Mouse (Mus musculus): ENCODE measurements at regions not wholly inside any gene's neighbourhood (a gene's known extent, or its start where the extent isn't known, plus 50 kb on each side); places are given as distances from the start of the nearest gene placed in this dataset.

GRCm38 (mm10) chr10:126646587-126646986 is 254.6 kb downstream of the Atp23 start:
- DNase-seq (ENCODE audit: low spot score), result no peak

GRCm38 (mm10) chr10:126641792-126642289 is 259.3 kb downstream of the Atp23 start:
- DNase-seq (ENCODE audit: low spot score), result peak; percentile 9

- no peak for DNase-seq (ENCODE audit: low spot score)
Observed at GRCm38 (mm10) chr10:126634731-126635130, 266.4 kb downstream of the Atp23 start.

GRCm38 (mm10) chr10:126628057-126628456 is 273.1 kb downstream of the Atp23 start:
- DNase-seq (ENCODE audit: low spot score), result no peak

- no peak for DNase-seq (ENCODE audit: low spot score)
Observed at GRCm38 (mm10) chr10:126625466-126625865, 275.7 kb downstream of the Atp23 start.

- no peak for DNase-seq (ENCODE audit: low spot score)
Observed at GRCm38 (mm10) chr10:126620802-126621201, 280.4 kb downstream of the Atp23 start.

- no peak for DNase-seq (ENCODE audit: low spot score)
Observed at GRCm38 (mm10) chr10:126619970-126620369, 281.2 kb downstream of the Atp23 start.

GRCm38 (mm10) chr10:126612226-126612625 is 288.9 kb downstream of the Atp23 start:
- DNase-seq (ENCODE audit: low spot score), result no peak

GRCm38 (mm10) chr10:126610506-126610905 is 290.6 kb downstream of the Atp23 start:
- DNase-seq (ENCODE audit: low spot score), result no peak

- no peak for DNase-seq (ENCODE audit: low spot score)
Observed at GRCm38 (mm10) chr10:126599686-126600085, 301.5 kb downstream of the Atp23 start.

- no peak for DNase-seq (ENCODE audit: low spot score)
Observed at GRCm38 (mm10) chr10:126568155-126568554, 333.0 kb downstream of the Atp23 start.

- DNase-seq (ENCODE audit: low spot score), result no peak
Observed at GRCm38 (mm10) chr10:126565326-126565725, 335.8 kb downstream of the Atp23 start.

- no peak for DNase-seq (ENCODE audit: low spot score)
Observed at GRCm38 (mm10) chr10:126555080-126555479, 346.1 kb downstream of the Atp23 start.

GRCm38 (mm10) chr10:126531950-126532349 is 369.2 kb downstream of the Atp23 start:
- DNase-seq (ENCODE audit: low spot score), result no peak

- DNase-seq (ENCODE audit: low spot score), result peak; percentile 7
Observed at GRCm38 (mm10) chr10:126531368-126531767, 369.8 kb downstream of the Atp23 start.

- DNase-seq (ENCODE audit: low spot score), result no peak
Observed at GRCm38 (mm10) chr10:126528801-126529200, 372.4 kb downstream of the Atp23 start.

- no peak for DNase-seq (ENCODE audit: low spot score)
Observed at GRCm38 (mm10) chr10:126526186-126526585, 375.0 kb downstream of the Atp23 start.

- DNase-seq (ENCODE audit: low spot score), result no peak
Observed at GRCm38 (mm10) chr10:126521836-126522815, 379.0 kb downstream of the Atp23 start.

- no peak for DNase-seq (ENCODE audit: low spot score)
Observed at GRCm38 (mm10) chr10:126520973-126521372, 380.2 kb downstream of the Atp23 start.

GRCm38 (mm10) chr10:126513185-126513584 is 388.0 kb downstream of the Atp23 start:
- DNase-seq (ENCODE audit: low spot score), result no peak

GRCm38 (mm10) chr10:126511511-126511910 is 389.6 kb downstream of the Atp23 start:
- peak; percentile 97 for DNase-seq (ENCODE audit: low spot score)

GRCm38 (mm10) chr10:126505988-126506387 is 395.2 kb downstream of the Atp23 start:
- DNase-seq (ENCODE audit: low spot score), result no peak
